Mouse (Mus musculus) left cerebral cortex, postnatal 10 days (tissue): ENCODE results near the gene Ttc28. TPM values are rescaled to one million over a fixed set of nuclear protein-coding genes. Genes with fewer than 3 reads are reported as not detected.

Source experiments
- DNase-seq, 2 experiments: peaks; one replicate each; pipeline ENCODE4 v3.0.0; 2021 to 2022; ENCODE audit warnings: low spot score in 2 of 2, mixed read lengths in 1 of 2; ENCODE audit errors: extremely low spot score in 1 of 2
- intact Hi-C: fragments of 180-260 bp; cut with DNase I; formaldehyde crosslinking; loops from one replicate; pipeline ENCODE4 v1.15.1; 2025
- total RNA-seq, 2 experiments: library from RNA; stranded (reverse); gene quantifications; 2 replicates each; pipeline ENCODE4 v1.2.3; 2021

Gene Ttc28
- total RNA-seq, 2 experiments from 2014 or later = 22.3 to 30.9 TPM

DNA sequence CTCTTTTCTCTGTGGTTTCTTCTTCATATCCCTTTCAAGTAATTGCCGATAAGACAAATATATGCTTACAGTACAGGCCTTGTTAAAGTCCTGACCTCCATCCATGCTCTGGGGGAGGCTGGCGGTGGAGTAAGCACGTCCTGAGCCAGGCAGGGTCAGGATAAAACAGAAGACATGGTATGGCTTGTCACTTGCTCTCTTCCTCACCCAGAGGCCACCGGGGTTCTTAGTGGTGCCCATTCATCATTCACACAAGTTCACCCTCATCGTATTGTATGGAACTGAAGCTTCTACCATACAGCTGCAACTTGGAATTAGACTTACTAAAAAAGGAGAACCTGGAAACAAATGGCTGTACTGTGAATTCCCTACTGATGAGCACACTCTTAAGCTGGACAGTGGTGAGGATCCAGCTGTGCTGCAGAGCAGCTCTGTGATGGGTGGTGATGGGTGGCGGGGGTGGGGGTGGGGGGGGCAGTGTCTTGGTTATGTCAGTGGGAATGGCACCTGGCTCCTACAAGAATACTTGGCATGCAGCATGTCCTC, 104.6 kb downstream of the Ttc28 start:
- DNase-seq = no peak
- intact Hi-C loops = loop anchor here (5.0 kb wide), 3 partner anchors 113 to 273 kb away; no protein-coding TSS in a partner anchor

- intact Hi-C loops = no loop called here
- no peak for DNase-seq
Observed at GRCm38 (mm10) chr5:110996835-110997539, 117.4 kb downstream of the Ttc28 start.

- no peak for DNase-seq
- intact Hi-C loops = no loop called here
Observed at GRCm38 (mm10) chr5:110997692-110998091, 118.1 kb downstream of the Ttc28 start.

DNA sequence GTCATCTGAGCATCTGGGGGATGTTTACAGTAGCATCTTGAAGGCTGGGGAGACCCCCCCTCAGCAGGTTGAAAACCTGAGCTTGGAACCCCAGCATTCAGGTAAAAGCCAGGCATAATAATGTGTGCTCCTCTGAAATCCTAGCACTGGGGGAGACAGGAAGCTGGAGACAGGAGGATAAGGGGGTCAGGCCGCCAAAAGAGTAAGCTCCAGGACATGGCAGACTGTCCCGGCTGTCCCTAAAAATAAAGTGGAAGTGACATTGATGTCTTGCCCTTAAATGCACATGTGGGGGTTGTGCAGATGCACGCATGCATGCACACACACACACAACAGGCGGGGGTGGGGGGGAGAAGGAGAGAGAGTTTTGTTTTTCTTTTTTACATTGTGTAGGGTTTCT, 118.7 kb downstream of the Ttc28 start:
- no peak for DNase-seq
- intact Hi-C loops = no loop called here

DNA sequence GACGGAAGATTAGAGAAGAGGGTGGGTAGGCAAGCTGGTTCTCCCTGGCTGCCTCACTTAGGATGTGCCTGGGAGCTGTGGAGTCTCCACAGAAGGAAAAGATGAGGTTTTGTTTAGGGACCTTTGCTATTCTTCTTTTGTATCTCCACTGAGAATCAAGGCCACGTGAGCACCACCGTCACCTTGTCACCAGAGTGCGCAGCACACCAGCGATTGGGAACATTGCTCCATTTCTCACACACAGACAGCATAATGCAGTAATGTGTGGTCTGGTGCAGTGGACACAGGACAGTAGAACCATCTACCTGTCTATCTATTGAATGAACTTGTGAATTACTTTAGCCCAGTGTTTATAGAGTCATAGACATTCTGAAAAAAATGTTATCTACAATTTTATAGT, 121.3 kb downstream of the Ttc28 start:
- intact Hi-C loops = no loop called here
- no peak for DNase-seq

DNA sequence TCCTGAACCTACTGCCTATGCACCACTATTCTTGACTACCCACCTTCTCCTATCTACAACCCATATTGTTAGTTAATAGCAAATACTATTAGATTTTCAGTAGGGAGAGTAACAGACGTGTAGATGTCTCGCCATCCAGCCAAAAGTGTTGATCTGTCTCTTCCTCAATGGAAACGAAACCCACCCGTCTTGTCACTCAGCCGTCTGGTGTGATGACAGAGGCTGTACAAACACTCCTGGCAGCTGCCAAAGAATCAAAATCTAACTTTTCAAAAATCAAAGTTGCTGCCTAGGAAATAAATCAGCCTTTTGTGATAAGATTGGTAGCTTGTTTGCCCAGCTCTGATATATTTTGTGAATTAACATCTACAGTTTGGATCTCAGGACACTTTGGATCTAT, 123.6 kb downstream of the Ttc28 start:
- intact Hi-C loops = no loop called here

GRCm38 (mm10) chr5:111003750-111004149, 124.1 kb downstream of the Ttc28 start:
- intact Hi-C loops = no loop called here
- no peak for DNase-seq

More for the DNA sequence above, 123.6 kb downstream of the Ttc28 start:
- no peak for DNase-seq

GRCm38 (mm10) chr5:111006272-111007135, 126.9 kb downstream of the Ttc28 start:
- DNase-seq = no peak
- intact Hi-C loops = no loop called here

GRCm38 (mm10) chr5:111007136-111007500, 127.5 kb downstream of the Ttc28 start:
- intact Hi-C loops = no loop called here
- DNase-seq = no peak

DNA sequence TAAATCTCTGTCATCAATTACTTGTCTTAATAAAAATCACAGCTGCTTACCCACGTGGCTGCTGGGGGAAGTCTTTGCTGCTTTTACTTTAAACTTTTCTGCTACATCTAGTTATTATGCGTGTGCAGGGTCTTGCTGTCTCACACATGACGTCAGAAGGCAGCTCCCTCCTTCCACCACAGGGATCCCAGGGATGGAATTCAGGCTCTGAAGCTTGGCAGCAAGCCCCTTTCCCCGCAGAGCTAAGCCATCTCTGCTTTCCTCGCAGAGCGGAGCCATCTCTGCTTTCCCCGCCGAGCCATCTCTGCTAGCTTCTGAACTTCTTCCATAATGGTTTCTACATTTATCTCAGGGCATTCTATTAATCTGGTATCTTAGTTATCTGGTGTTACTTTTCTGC, 128.3 kb downstream of the Ttc28 start:
- intact Hi-C loops = no loop called here
- DNase-seq = peak in 1 of 2 experiments; percentile 67

DNA sequence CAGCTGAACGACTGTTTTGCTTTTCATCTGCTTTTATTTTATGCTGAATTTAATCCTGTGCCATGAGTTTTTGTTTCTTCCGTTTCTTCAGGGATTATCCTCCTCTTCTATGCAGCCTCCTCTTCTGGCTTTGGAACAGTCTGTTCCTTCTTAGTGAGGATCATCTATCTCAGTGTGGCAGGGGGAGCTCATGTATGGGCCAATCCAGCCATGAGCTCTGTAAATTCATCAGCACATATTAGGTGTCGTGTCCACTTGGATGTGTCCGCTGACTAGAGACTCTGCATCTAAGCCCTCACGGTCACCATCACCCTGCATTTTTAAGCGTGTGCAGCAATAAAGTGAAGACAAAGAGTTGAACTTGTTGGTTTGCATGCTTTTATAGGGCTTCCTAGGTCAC, 128.8 kb downstream of the Ttc28 start:
- intact Hi-C loops = no loop called here
- DNase-seq = no peak

DNA sequence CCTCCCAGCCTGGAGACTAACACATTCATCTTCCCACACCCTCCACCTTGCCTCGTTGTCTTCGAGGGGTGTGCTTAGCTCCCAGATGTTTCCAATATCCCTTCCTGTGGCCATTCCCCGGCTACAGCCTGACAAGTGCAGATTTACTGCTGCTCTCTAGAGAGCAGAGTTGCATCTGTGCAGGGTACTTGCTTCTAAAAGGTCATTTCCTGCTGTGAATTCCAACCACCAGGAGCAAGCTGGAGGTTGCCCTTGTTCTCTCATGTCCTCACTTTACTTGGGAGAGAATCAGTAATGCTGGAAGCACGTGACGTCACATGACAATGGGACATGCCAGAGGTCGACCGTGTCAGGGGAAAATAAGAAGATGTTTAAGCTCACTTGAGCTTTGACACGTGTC, 131.7 kb downstream of the Ttc28 start:
- no peak for DNase-seq
- intact Hi-C loops = no loop called here

- intact Hi-C loops = no loop called here
- DNase-seq = no peak
Observed at GRCm38 (mm10) chr5:111012064-111012463, 132.5 kb downstream of the Ttc28 start.

DNA sequence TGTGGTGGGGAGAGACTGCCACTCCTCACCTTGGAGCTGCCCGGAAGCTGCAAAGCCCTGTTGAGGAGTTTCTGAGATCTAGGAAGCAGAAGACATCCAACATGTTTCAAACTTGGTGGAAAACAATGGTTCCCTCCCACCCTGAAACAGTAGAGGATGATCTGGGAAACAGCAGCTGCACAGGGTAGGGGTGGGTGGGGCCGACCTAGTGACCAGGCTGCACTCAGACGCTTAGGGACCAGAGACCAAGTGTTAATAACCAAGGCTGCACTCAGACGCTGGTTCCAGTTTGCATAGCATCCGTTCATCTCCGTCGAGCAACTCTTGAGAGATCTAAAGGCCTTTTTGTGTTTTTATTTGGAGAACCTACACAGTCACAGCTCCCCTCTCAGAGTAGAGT, 133.0 kb downstream of the Ttc28 start:
- intact Hi-C loops = no loop called here
- DNase-seq = no peak

DNA sequence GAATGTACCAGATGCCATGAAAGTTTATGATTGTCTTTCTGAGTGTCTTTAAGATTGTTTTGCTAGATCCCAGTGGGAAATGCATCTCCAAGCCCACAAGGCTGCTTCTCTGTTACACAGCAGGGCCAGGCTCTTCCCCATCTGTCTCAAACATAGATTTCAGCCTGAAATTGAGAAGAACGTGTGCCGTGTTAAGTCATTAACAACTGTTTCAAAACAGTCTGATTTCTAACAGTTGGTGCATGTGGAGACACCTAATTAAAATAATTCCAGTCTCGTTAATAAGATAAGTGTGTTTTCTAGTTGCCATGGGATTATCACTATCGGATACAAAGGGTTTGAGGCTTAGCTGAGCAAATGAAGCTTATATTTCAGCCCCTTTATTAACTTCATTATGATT, 135.4 kb downstream of the Ttc28 start:
- intact Hi-C loops = loop anchor here (5.0 kb wide), 1 partner anchor 52 kb away; no protein-coding TSS in a partner anchor
- DNase-seq = no peak

GRCm38 (mm10) chr5:111017319-111017718, 137.7 kb downstream of the Ttc28 start:
- intact Hi-C loops = loop anchor here (5.0 kb wide), 1 partner anchor 50 kb away; no protein-coding TSS in a partner anchor
- DNase-seq = no peak

GRCm38 (mm10) chr5:111022339-111022738, 142.7 kb downstream of the Ttc28 start:
- DNase-seq = peak in 1 of 2 experiments; percentile 38
- intact Hi-C loops = no loop called here

GRCm38 (mm10) chr5:111022940-111023339, 143.3 kb downstream of the Ttc28 start:
- DNase-seq = no peak
- intact Hi-C loops = no loop called here

DNA sequence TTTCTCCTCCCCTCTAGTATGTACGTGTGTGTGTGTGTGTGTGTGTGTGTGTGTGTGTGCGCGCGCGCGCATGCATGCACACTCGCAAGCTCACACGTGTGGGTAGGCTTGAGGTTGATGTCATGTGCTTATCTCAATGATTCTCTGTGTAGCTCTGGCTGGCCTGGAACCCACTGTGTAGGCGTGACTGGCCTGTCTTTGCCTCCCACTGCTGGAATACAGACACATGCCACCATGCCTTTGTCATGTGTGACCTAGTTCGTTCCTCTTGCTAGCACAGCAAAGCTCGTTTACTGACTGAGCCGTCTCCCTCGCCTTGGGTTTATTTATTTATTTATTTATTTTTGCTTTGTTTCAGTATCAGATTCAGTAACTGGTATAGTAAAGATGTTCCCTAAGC, 145.0 kb downstream of the Ttc28 start:
- no peak for DNase-seq
- intact Hi-C loops = no loop called here

DNA sequence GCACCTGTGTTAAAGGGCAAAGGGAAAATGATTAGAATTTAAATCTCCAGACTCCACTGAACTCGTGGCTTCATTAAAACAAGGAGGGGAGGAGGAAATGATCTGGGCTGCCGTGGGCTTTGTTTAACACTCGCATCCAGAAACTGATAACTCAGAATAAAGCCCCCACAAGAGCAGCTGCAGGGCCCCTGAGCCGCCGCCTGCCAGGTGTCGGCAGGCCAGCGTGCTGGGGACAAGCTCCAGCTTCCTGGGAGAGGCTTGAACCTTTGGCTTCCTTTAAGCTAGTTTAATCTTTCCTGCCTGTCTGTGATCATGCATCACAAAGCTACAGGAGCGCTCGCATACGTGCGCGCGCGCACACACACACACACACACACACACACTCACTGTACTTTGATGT, 145.9 kb downstream of the Ttc28 start:
- intact Hi-C loops = no loop called here
- DNase-seq = no peak
